Mouse (Mus musculus) CH12F3 (cell line): ENCODE data around the gene Igf2bp1.
"Not testable (repeated sequence)": the region's sequence is repeated elsewhere in the genome, so short reads cannot be mapped to it uniquely, and the experiment has no call there.

Experiments used
- in situ Hi-C: fragments of 300-500 bp; cut with MboI; formaldehyde crosslinking; loops from 2 replicates; pipeline ENCODE4 v1.14.3; 2020; ENCODE audit warnings: low sequenced_read_pairs

Igf2bp1 gene

DNA sequence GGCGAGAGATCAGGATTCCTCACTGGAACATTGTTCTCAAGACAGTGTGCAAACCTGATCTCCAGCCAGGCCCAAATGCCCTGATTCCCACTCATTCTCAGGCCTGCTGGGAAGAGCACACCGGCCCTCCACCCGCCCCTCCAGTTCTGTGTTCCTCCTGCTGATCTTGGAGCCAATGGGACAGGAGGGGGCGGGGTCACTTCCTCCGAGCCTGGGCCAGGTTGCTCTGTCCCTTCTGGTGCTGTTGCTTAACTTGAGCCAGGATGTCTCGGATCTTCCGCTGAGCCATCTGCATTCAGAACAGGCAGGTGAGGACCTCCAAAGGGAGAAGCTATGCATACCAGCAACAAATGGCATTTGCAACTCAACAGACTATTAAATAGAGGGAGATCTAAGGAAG is 42.4 kb downstream of the Igf2bp1 start:
- in situ Hi-C loops, result no loop called here

DNA sequence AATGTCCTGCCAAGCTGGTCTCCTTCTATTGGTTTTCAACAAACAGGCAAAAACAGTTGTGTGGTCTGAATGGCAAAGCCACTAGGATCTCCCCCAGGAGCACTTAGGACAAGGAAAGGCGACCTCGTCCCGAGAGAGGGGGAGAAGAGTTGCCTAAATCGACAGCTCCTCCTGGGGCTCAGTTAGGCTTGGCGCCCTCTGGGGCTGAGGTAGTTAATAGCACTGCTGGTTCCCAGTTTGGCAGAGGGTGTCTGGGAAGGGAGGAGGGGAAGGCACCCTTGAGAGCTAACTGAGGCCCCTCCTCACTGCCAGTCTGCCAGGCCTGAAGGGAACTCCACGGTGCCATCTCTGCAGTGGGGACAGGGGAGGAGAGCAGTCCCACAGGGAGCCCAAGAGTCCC is 46.6 kb downstream of the Igf2bp1 start:
- in situ Hi-C loops, result no loop called here

DNA sequence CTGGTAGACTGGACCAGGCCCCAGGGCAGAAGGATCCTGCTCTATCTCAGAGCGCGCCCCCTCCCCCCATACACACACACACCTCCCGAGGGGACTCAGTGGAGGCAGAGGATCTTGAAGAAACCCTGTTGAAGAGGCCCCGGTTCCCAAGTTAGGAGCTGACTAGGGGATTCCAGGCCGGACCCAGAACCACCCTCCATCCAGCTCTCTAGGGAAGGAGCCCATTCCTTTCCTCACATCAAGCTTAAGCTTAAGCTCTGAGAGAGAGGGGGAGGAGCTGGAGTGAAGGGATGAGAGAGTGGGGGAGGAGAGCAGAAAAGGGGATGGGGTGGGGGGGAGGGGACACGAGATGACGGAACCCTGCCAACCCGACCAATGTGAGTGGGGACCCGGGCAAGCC is 47.5 kb downstream of the Igf2bp1 start:
- in situ Hi-C loops, result no loop called here

DNA sequence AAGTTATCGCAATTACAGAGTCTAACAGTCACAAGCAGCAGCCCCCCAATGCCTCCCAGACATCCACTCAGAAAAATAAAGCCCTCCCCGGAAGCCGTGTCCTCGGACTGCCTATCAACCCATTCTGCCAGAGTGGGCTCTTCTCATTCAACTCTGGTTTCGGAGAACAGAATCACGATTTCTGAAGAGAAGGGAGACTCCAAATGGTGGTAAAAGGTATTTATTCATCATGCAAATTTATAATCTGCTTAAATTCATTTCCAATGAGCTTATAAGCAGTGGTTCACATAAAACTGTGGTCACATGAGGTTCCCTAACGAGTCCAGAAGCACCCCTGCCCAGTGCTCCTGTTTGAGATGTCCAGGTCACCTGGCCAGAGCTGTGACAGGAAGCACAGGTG is 48.3 kb downstream of the Igf2bp1 start:
- in situ Hi-C loops, result no loop called here

DNA sequence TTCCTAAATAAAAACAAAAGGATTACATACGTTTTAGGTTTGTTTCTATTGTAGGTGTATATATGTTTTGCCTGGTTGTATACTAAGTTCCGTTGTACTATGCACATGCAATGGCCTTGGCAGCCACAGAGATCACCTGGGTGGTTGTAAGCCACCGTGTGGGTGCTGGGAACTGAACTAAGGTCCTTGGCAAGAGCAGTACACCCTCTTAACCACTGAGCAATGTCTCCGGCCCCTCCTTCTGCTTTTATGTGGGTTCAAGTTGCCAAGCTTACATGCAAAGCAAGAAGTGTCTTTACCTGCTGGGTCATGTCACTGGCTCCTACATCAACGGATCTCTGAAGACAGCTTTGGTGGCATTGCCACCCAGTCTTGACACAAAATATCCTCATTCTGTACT is 52.4 kb downstream of the Igf2bp1 start:
- in situ Hi-C loops, result no loop called here

DNA sequence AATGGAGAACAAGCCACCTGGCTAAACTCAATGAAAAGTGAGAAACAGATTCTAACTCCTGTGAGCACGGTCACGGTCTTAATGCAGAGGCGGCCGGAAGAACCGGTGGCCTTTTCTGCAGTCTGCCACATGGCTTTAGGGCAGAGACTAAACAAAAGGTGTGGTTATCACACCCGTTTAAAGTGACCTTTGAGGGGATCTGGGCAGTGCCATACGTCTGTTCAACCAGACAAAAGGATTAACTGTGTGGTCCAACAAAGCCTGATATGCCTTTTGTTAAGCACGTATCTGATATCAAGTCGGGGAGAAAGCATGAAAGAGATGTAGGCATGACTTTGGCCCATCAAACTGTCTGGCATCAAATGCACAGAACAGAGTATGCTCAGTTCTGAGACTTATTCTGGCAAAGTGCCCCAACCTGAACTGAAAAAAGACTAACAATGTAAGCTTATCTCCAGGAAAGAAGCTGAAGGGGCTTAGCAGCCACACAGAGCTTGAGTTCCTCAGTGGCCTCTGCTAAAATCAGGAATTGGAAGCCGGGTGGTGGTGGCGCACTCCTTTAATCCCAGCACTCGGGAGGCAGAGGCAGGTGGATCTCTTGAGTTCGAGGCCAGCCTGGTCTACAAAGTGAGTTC is 59.8 kb downstream of the Igf2bp1 start:
- in situ Hi-C loops, result no loop called here

- in situ Hi-C loops, result no loop called here
Observed at GRCm38 (mm10) chr11:95939828-95940507, 65.8 kb downstream of the Igf2bp1 start.

- in situ Hi-C loops, result no loop called here
Observed at GRCm38 (mm10) chr11:95936409-95936808, 69.3 kb downstream of the Igf2bp1 start.

- in situ Hi-C loops, result not testable (repeated sequence)
Observed at GRCm38 (mm10) chr11:95932168-95932567, 73.6 kb downstream of the Igf2bp1 start.

GRCm38 (mm10) chr11:95926398-95926797 is 79.3 kb downstream of the Igf2bp1 start:
- in situ Hi-C loops, result no loop called here

DNA sequence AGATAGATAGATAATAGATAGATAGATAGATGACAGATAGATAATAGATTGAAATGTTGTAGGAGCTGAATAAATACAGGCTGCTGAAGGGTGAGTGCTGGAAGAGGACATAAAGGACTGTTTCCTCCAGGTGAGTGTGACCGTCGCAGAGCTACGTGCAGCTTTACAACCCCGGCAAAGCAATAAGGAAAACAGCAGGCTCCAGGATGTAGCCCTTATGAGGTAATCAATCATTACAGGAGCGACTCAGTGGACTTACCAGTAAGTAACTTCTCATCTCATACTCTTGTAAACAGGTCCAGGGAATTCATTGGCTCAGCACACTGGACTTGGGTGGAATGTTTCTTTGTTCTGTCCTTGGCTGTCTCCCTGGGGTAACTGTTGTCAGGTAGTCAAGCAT is 79.8 kb downstream of the Igf2bp1 start:
- in situ Hi-C loops, result no loop called here

GRCm38 (mm10) chr11:95924215-95924614 is 81.5 kb downstream of the Igf2bp1 start:
- in situ Hi-C loops, result no loop called here

- in situ Hi-C loops, result not testable (repeated sequence)
Observed at GRCm38 (mm10) chr11:95923477-95923876, 82.3 kb downstream of the Igf2bp1 start.

GRCm38 (mm10) chr11:95921991-95922621 is 83.6 kb downstream of the Igf2bp1 start:
- in situ Hi-C loops, result no loop called here

DNA sequence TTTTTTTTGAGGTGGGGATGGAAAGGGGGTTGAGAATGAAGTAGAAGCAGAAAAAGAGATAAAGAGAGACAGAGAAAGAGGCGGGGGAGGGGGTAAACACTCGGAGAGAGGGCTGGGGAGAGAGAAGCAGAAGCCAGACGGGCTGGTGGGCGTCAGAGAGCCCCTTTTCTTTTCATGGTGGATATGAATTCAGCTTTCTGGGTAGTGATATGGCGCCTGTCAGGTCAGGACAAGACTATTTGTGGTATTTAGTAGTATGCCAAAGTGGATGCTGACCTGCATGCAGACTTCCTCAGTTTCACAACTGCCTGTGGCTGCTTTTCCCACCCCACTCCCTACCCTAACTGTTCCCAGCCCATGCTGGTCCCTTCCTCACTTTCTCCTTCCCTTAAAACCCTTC is 89.3 kb downstream of the Igf2bp1 start:
- in situ Hi-C loops, result no loop called here

GRCm38 (mm10) chr11:95915006-95915710 is 90.6 kb downstream of the Igf2bp1 start:
- in situ Hi-C loops, result no loop called here

GRCm38 (mm10) chr11:95914571-95914991 is 91.2 kb downstream of the Igf2bp1 start, which contains the start of gene B4galnt2:
Gene B4galnt2 (minus strand): TSS chr11:95914891.
- in situ Hi-C loops, result no loop called here

- in situ Hi-C loops, result no loop called here
Observed at GRCm38 (mm10) chr11:95913959-95914566, 91.7 kb downstream of the Igf2bp1 start.

GRCm38 (mm10) chr11:95911579-95911978 is 94.2 kb downstream of the Igf2bp1 start:
- in situ Hi-C loops, result no loop called here

DNA sequence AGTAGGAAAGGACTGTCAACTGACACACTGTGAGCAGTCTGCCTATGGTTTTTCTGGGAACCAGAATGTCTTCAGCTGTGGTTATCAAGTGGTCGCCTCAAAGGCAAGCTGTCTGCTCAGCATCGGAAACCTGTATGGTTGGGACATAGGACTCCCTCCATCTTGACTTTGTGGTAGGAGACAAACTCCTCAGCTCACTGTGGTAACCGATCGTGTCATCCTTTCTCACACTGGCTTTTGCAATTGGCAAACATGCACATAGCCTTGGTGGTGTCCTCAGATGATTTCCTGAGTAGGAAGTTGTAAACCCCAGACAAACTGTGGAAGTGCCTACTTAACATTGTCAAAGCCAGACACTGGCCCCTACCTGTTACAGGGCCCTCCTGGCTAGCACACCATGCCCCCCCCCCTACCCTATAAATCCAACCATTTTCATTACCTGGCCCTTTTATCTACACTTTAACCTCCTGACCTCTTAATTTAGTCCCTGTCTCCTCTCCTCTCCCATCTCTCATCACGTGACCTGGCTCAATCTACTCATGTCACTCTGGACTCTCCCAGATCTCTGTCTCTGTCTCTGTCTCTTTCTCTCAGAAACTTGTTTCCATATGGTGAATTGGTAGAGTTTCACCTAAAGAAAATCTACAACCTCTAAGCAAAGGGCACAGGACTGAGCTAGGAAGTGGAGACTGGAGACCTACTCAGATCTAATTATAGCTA is 97.8 kb downstream of the Igf2bp1 start:
- in situ Hi-C loops, result no loop called here
